Mouse (Mus musculus): ENCODE results near the gene Daxx. TPM values are rescaled to one million over a fixed set of nuclear protein-coding genes. Genes with fewer than 3 reads are reported as not detected.
A peak's percentile ranks its signal among the peaks of the same experiment; 100 is the strongest.

Gene Daxx
- polyA plus RNA-seq, 1 experiment from 2014 or later = 34.8 TPM

DNA sequence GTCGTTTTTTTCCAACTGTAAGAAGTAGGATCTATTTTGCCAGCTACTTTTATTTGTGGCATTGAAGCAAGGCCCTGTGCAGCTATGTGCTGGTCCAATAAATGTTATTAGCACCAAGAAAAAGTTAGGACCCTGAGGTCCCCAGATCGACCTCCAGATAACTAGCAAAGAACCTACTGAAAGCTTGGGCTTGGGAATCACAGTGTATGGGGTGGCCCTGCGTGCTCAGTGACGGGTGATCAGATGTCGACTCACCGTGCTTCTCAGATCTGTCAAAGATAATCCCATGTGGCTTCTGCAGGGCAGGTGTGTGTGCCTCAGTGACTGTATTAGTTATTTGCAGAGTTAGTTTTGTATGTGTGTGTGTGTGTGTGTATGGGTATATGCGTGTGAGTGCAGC lies 12.1 kb downstream of the Daxx start:
- Histone ChIP-seq H3K4me1 (ENCODE audit: control insufficient read depth, insufficient read depth, low read length) (peaks cover 5% of the 10 kb centered on the region), H3K9ac (ENCODE audit: low read depth, low read length) (no peak overlapping the region), H3K4me3 (ENCODE audit: low read depth, low read length) (no peak overlapping the region), H3K27me3 (replicated peaks; ENCODE audit: control insufficient read depth, insufficient read depth, low read length) (no peaks in the 10 kb centered on the region), H3K36me3 (ENCODE audit: control insufficient read depth, insufficient read depth, low read length) (peaks cover 14% of the 10 kb centered on the region; the same call in 1 of the 2 replicates), H3K4me2 (ENCODE audit: low read depth, low read length) (no peak overlapping the region), H3K27ac (replicated peaks; ENCODE audit: low read depth, low read length) (no peak overlapping the region), H3K9me3 (ENCODE audit: control insufficient read depth, low read length) (no peaks in the 10 kb centered on the region)
- ATAC-seq (ENCODE audit: low read depth) = no peak
- no peak for DNase-seq (ENCODE audit: low spot score)
- WGBS = 76% methylated on average over 7 of the region's 7 CpGs

- no peaks in the 10 kb centered on the region for H3K27me3 ChIP-seq (replicated peaks; ENCODE audit: control insufficient read depth, insufficient read depth, low read length)
- peaks cover 5% of the 10 kb centered on the region for H3K4me1 ChIP-seq (ENCODE audit: control insufficient read depth, insufficient read depth, low read length)
- WGBS = 87% methylated on average over 7 of the region's 10 CpGs
- DNase-seq (ENCODE audit: low spot score) (no peak), ATAC-seq (ENCODE audit: low read depth) (no peak)
- no peaks in the 10 kb centered on the region for H3K9me3 ChIP-seq (ENCODE audit: control insufficient read depth, low read length)
- peaks cover 16% of the 10 kb centered on the region for H3K36me3 ChIP-seq (ENCODE audit: control insufficient read depth, insufficient read depth, low read length)
- no peak overlapping the region for H3K4me3 ChIP-seq (ENCODE audit: low read depth, low read length)
- H3K9ac ChIP-seq (ENCODE audit: low read depth, low read length) = no peak overlapping the region
- H3K4me2 ChIP-seq (ENCODE audit: low read depth, low read length) = no peak overlapping the region
- H3K27ac ChIP-seq (replicated peaks; ENCODE audit: low read depth, low read length) = no peak overlapping the region
These were observed 15.5 kb downstream of the Daxx start for GRCm38 (mm10) chr17:33924577-33925283.

- WGBS = 86% methylated on average over 21 of the region's 21 CpGs
- ATAC-seq (ENCODE audit: low read depth) = no peak
These were observed 16.3 kb downstream of the Daxx start for GRCm38 (mm10) chr17:33925406-33926116.

GRCm38 (mm10) chr17:33926207-33926932 lies 17.2 kb downstream of the Daxx start:
- Histone ChIP-seq H3K4me3 (ENCODE audit: low read depth, low read length) (no peak overlapping the region), H3K9me3 (ENCODE audit: control insufficient read depth, low read length) (no peaks in the 10 kb centered on the region), H3K4me2 (ENCODE audit: low read depth, low read length) (no peak overlapping the region), H3K36me3 (ENCODE audit: control insufficient read depth, insufficient read depth, low read length) (peaks cover 16% of the 10 kb centered on the region), H3K4me1 (ENCODE audit: control insufficient read depth, insufficient read depth, low read length) (peaks cover 8% of the 10 kb centered on the region), H3K27ac (replicated peaks; ENCODE audit: low read depth, low read length) (no peak overlapping the region), H3K9ac (ENCODE audit: low read depth, low read length) (no peak overlapping the region), H3K27me3 (replicated peaks; ENCODE audit: control insufficient read depth, insufficient read depth, low read length) (no peaks in the 10 kb centered on the region)
- ATAC-seq (ENCODE audit: low read depth) (no peak), DNase-seq (ENCODE audit: low spot score) (no peak)
- WGBS = 74% methylated on average over 13 of the region's 17 CpGs

More at GRCm38 (mm10) chr17:33925406-33926116, 16.3 kb downstream of the Daxx start:
- no peaks in the 10 kb centered on the region for H3K9me3 ChIP-seq (ENCODE audit: control insufficient read depth, low read length)
- peaks cover 16% of the 10 kb centered on the region for H3K36me3 ChIP-seq (ENCODE audit: control insufficient read depth, insufficient read depth, low read length)
- peaks cover 5% of the 10 kb centered on the region for H3K4me1 ChIP-seq (ENCODE audit: control insufficient read depth, insufficient read depth, low read length)
- no peaks in the 10 kb centered on the region for H3K27me3 ChIP-seq (replicated peaks; ENCODE audit: control insufficient read depth, insufficient read depth, low read length)
- no peak for DNase-seq (ENCODE audit: low spot score)
- H3K9ac ChIP-seq (ENCODE audit: low read depth, low read length) = no peak overlapping the region
- no peak overlapping the region for H3K4me3 ChIP-seq (ENCODE audit: low read depth, low read length)
- H3K4me2 ChIP-seq (ENCODE audit: low read depth, low read length) = no peak overlapping the region
- H3K27ac ChIP-seq (replicated peaks; ENCODE audit: low read depth, low read length) = no peak overlapping the region

GRCm38 (mm10) chr17:33928251-33928947 lies 19.2 kb downstream of the Daxx start:
- Histone ChIP-seq H3K4me1 (ENCODE audit: control insufficient read depth, insufficient read depth, low read length) (peaks cover 12% of the 10 kb centered on the region), H3K36me3 (ENCODE audit: control insufficient read depth, insufficient read depth, low read length) (peaks cover 27% of the 10 kb centered on the region), H3K9me3 (ENCODE audit: control insufficient read depth, low read length) (no peaks in the 10 kb centered on the region), H3K27ac (replicated peaks; ENCODE audit: low read depth, low read length) (no peak overlapping the region), H3K9ac (ENCODE audit: low read depth, low read length) (peak overlapping the region; percentile 79), H3K27me3 (replicated peaks; ENCODE audit: control insufficient read depth, insufficient read depth, low read length) (no peaks in the 10 kb centered on the region), H3K4me2 (ENCODE audit: low read depth, low read length) (peak overlapping the region; percentile 96), H3K4me3 (ENCODE audit: low read depth, low read length) (peak overlapping the region; percentile 81)
- WGBS = 63% methylated on average over 21 of the region's 21 CpGs
- DNase-seq (ENCODE audit: low spot score) (no peak), ATAC-seq (ENCODE audit: low read depth) (no peak)

DNA sequence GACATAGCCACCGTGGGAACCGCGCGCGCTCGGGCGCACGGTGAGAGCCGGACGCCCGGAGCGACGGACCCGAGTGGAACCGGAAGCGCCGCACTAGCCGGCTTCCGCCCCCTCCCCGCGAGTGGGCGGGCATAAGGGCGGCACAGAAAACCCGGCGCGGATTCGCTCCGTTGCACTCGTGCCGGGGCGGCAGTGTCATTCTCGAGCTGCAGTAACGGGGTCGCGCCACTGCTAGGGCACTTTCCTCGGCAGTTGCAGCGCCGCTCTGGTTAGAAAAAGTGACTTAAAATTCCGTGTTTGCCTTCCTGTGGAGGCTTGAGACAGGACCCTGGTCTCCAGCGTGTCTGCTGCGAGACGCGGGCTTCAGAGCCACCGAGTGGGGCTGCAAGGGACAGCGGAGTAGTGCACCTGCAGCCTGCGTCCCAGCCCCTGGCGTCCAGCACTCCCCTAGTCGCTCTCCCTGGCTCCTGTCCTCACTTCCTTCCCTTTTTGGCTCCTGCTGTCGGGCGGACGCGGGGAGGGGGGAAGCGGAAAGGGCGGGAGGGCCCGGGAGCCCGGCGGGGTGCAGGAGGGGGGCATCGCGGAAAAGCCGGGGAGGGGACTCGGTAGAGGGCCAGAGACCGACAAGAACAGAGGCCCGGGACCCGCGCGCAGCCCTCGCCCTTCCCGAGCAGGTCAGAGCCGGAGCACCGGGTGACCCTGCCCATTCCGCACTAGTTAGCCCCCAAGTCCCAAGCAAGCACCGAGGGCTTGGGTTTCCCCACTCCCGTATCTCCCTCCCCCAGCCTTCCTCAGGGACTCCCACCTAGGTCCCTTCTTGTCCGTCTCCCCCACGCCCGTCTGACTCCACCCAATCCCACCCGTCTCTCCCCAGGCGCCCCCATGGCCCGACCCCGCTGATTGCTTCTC lies 20.4 kb downstream of the Daxx start, which contains the start of gene Rgl2:
Gene Rgl2 (plus strand): TSS at position 173 of the 909 bp plus-strand sequence.
- ATAC-seq (ENCODE audit: low read depth) = peak; percentile 90
- DNase-seq (ENCODE audit: low spot score) = peak; percentile 95
- H3K9me3 ChIP-seq (ENCODE audit: control insufficient read depth, low read length) = no peaks in the 10 kb centered on the region
- WGBS = 1% methylated on average over 38 of the region's 80 CpGs
- H3K27me3 ChIP-seq (replicated peaks; ENCODE audit: control insufficient read depth, insufficient read depth, low read length) = no peaks in the 10 kb centered on the region
- H3K4me2 ChIP-seq (ENCODE audit: low read depth, low read length) = peak within 1 kb of the TSS; percentile 96
- peak within 1 kb of the TSS; percentile 81 for H3K4me3 ChIP-seq (ENCODE audit: low read depth, low read length)
- H3K36me3 ChIP-seq (ENCODE audit: control insufficient read depth, insufficient read depth, low read length) = peaks cover 33% of the 10 kb centered on the region
- peak within 1 kb of the TSS; percentile 91 for H3K27ac ChIP-seq (replicated peaks; ENCODE audit: low read depth, low read length)
- H3K4me1 ChIP-seq (ENCODE audit: control insufficient read depth, insufficient read depth, low read length) = peaks cover 12% of the 10 kb centered on the region
- H3K9ac ChIP-seq (ENCODE audit: low read depth, low read length) = peak within 1 kb of the TSS; percentile 79

GRCm38 (mm10) chr17:33930280-33931158 lies 21.3 kb downstream of the Daxx start:
- H3K27ac ChIP-seq (replicated peaks; ENCODE audit: low read depth, low read length) = peak overlapping the region; percentile 91
- ATAC-seq (ENCODE audit: low read depth) (peak; percentile 26), DNase-seq (ENCODE audit: low spot score) (peak; percentile 77)
- H3K9me3 ChIP-seq (ENCODE audit: control insufficient read depth, low read length) = no peaks in the 10 kb centered on the region
- H3K4me2 ChIP-seq (ENCODE audit: low read depth, low read length) = peak overlapping the region; percentile 96
- no peaks in the 10 kb centered on the region for H3K27me3 ChIP-seq (replicated peaks; ENCODE audit: control insufficient read depth, insufficient read depth, low read length)
- peaks cover 12% of the 10 kb centered on the region for H3K4me1 ChIP-seq (ENCODE audit: control insufficient read depth, insufficient read depth, low read length)
- H3K36me3 ChIP-seq (ENCODE audit: control insufficient read depth, insufficient read depth, low read length) = peaks cover 38% of the 10 kb centered on the region
- peak overlapping the region; percentile 79 for H3K9ac ChIP-seq (ENCODE audit: low read depth, low read length)
- 1% methylated on average over 36 of the region's 45 CpGs for WGBS
- peak overlapping the region; percentile 81 for H3K4me3 ChIP-seq (ENCODE audit: low read depth, low read length)
